12 mouse cellular contexts compared by ENCODE assay signal in the genomic region with DNA sequence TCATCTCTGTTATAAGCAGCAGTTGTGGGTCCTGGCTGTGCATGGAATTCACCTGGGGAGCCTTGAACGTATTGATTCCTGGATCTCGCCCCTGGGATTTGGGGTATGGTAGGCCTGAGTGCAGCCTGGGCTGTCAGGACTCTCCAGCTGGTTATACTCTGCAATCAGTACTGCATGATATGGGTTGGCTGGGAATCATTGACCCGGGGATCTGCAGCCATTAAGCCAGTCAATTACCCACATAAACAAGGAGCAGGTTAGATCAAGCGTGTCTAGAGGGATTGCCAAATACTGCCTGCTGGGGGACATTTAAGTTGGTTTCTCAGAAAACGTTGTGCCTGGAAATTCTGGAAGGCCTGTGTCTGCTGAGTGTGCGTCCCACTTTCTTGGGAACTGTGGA. TPM values are rescaled to one million over a fixed set of nuclear protein-coding genes. Genes with fewer than 3 reads are reported as not detected.
DNase-seq lines count a peak whose midpoint lies in the region; ATAC-seq and TF ChIP-seq lines count a peak whose summit lies in the region.
"Had no signal": no experiment of that assay in that cellular context is flagged by ENCODE, and none has a peak within 500 bp of the region (broad histone marks: within the 10 kb centered on the region; RNA-seq: fewer than 3 reads in every experiment).

No protein-coding gene starts in this region.

- H3K9me3 ChIP-seq in intestine, embryonic 14.5 days (ENCODE audit: control insufficient read depth, low read length), result no peaks in the 10 kb centered on the region
- no peaks in the 10 kb centered on the region for H3K9me3 ChIP-seq in intestine, postnatal 0 days (ENCODE audit: control insufficient read depth)
- H3K9me3 ChIP-seq in lung, postnatal 0 days (ENCODE audit: low read length), result no peaks in the 10 kb centered on the region

- intact Hi-C loops in gastrocnemius, adult 2 months (cut with DNase I), result no loop called here

- TF ChIP-seq CTCF in intestine, postnatal 0 days (IDR thresholded peaks at IDR 0.05; ENCODE audit: low read depth), result no peak
- TF ChIP-seq CTCF in lung, postnatal 0 days (IDR thresholded peaks at IDR 0.05), result no peak
- TF ChIP-seq CTCF in gastrocnemius, adult 2 months (IDR thresholded peaks at IDR 0.05), result no peak

- ATAC-seq in intestine, embryonic 14.5 days (replicated peaks; ENCODE audit: low FRiP score, low TSS enrichment, low read depth), result no peak
- no peak for ATAC-seq in intestine, postnatal 0 days
- ATAC-seq in lung, postnatal 0 days, result peak; percentile 72

- DNase-seq in intestine, embryonic 14.5 days (ENCODE audit: low spot score), result peak; percentile 51
- DNase-seq in lung, postnatal 0 days (ENCODE audit: low spot score), result peak; percentile 77
- no peak for DNase-seq in lung, postnatal 36 days
- DNase-seq in kidney, postnatal 36 days, result peak; percentile 9 to 16
- DNase-seq in layer of hippocampus, adult 11-12 months (ENCODE audit: low spot score), result no peak
- no peak for DNase-seq in gastrocnemius, adult 2 months
- DNase-seq: cerebellum, adult 18-20 months; gastrocnemius, postnatal 14 days; left cerebral cortex, postnatal 4 days; thymus, postnatal 36 days had no signal

- H3K9ac ChIP-seq in intestine, embryonic 14.5 days (ENCODE audit: low read length), result no peak overlapping the region
- H3K9ac ChIP-seq in intestine, postnatal 0 days (ENCODE audit: low read depth, low read length), result no peak overlapping the region
- no peak overlapping the region for H3K9ac ChIP-seq in lung, postnatal 0 days (replicated peaks; ENCODE audit: low read depth)
- H3K9ac ChIP-seq: hindbrain, embryonic 14.5 days had no signal

- no peaks in the 10 kb centered on the region for H3K36me3 ChIP-seq in intestine, embryonic 14.5 days (ENCODE audit: control insufficient read depth, insufficient read depth, low read length)
- H3K36me3 ChIP-seq in intestine, postnatal 0 days (ENCODE audit: control insufficient read depth, insufficient read depth), result no peaks in the 10 kb centered on the region
- no peaks in the 10 kb centered on the region for H3K36me3 ChIP-seq in lung, postnatal 0 days (ENCODE audit: insufficient read depth, low read length)

- H3K4me2 ChIP-seq in intestine, embryonic 14.5 days (ENCODE audit: low read length), result no peak overlapping the region
- H3K4me2 ChIP-seq in intestine, postnatal 0 days (replicated peaks; ENCODE audit: low read depth), result no peak overlapping the region
- no peak overlapping the region for H3K4me2 ChIP-seq in lung, postnatal 0 days (replicated peaks; ENCODE audit: low read depth, low read length)
- H3K4me2 ChIP-seq: hindbrain, embryonic 14.5 days had no signal

- TF ChIP-seq EP300 in lung, postnatal 0 days (IDR thresholded peaks at IDR 0.05), result peak; percentile 74

- 0 out of 2 replicates have a peak overlapping the region, but pooled peaks have one; percentile 11 for H3K27ac ChIP-seq in intestine, embryonic 14.5 days (ENCODE audit: low read depth)
- H3K27ac ChIP-seq in intestine, postnatal 0 days (ENCODE audit: low read depth, low read length), result no peak overlapping the region; the same call in 1 of the 2 replicates
- H3K27ac ChIP-seq in lung, postnatal 0 days (ENCODE audit: low read length), result no peak overlapping the region
- no peak overlapping the region for H3K27ac ChIP-seq in gastrocnemius, adult 2 months
- H3K27ac ChIP-seq: hindbrain, embryonic 14.5 days had no signal

- no peaks in the 10 kb centered on the region for H3K27me3 ChIP-seq in intestine, embryonic 14.5 days (replicated peaks; ENCODE audit: control insufficient read depth, insufficient read depth, low read length)
- H3K27me3 ChIP-seq in intestine, postnatal 0 days (replicated peaks; ENCODE audit: control insufficient read depth, insufficient read depth, low read length), result no peaks in the 10 kb centered on the region
- no peaks in the 10 kb centered on the region for H3K27me3 ChIP-seq in lung, postnatal 0 days (replicated peaks; ENCODE audit: insufficient read depth, low read length)

- H3K4me1 ChIP-seq in intestine, embryonic 14.5 days (replicated peaks; ENCODE audit: control insufficient read depth, insufficient read depth, low read length), result peaks cover 16% of the 10 kb centered on the region
- no peaks in the 10 kb centered on the region for H3K4me1 ChIP-seq in intestine, postnatal 0 days (replicated peaks; ENCODE audit: control insufficient read depth, insufficient read depth, low read length)
- peaks cover 17% of the 10 kb centered on the region; the same call in 1 of the 2 replicates for H3K4me1 ChIP-seq in lung, postnatal 0 days (ENCODE audit: insufficient read depth, low read depth, low read length)

- H3K4me3 ChIP-seq in intestine, embryonic 14.5 days (ENCODE audit: low read depth, low read length), result no peak overlapping the region
- H3K4me3 ChIP-seq in intestine, postnatal 0 days (ENCODE audit: low read depth, low read length), result no peak overlapping the region
- H3K4me3 ChIP-seq in lung, postnatal 0 days (ENCODE audit: low read depth, low read length), result no peak overlapping the region
- H3K4me3 ChIP-seq in gastrocnemius, adult 2 months, result no peak overlapping the region

- 38% methylated on average over 6 of the region's 6 CpGs for WGBS in intestine, embryonic 14.5 days
- 49% methylated on average over 6 of the region's 6 CpGs for WGBS in intestine, postnatal 0 days
- WGBS in lung, postnatal 0 days, result 56% methylated on average over 6 of the region's 6 CpGs

RNA-seq across cellular contexts. Expression of gene Il1r1, which starts 11.8 kb away (rescaled TPM):
- polyA plus RNA-seq in intestine, embryonic 14.5 days (2014; fragmentation: Nextera tagmentation; extraction: Ambion mirVana), result 7.3 and 8.6 TPM in 2 replicates
- 5.4 and 5.9 TPM in 2 replicates for polyA plus RNA-seq in intestine, postnatal 0 days (2015; fragmentation: Nextera tagmentation; extraction: Ambion mirVana)
- polyA plus RNA-seq in lung, postnatal 0 days (2015; fragmentation: Nextera tagmentation; extraction: Ambion mirVana), result 13.5 and 14.1 TPM in 2 replicates
- 1 to 10 TPM; 3.0 to 3.4 TPM for total RNA-seq in gastrocnemius, adult 2 months (2021)

Comparison
In these comparisons a context has a peak if more than half of its experiments do, and no peak if none do; other contexts are left out.
1. DNase-seq: peak in intestine, embryonic 14.5 days (single experiment), lung, postnatal 0 days (single experiment) and kidney, postnatal 36 days (2 of 2); none in lung, postnatal 36 days (single experiment), layer of hippocampus, adult 11-12 months (single experiment) and gastrocnemius, adult 2 months (single experiment).